Mouse (Mus musculus) liver, adult 2 months (tissue): ENCODE results near the gene Pawr.

ENCODE experiments used
- CTCF ChIP-seq: fragments of 200-500 bp; IDR thresholded peaks from 2 replicates; pipeline ENCODE4 v1.5.1; 2011; ENCODE audit warnings: low read depth, low read length, control low read depth
- POLR2A ChIP-seq: fragments of 200-500 bp; IDR thresholded peaks from 2 replicates; pipeline ENCODE4 v1.6.1; 2011; ENCODE audit warnings: low read length, control low read depth; ENCODE audit not compliant: insufficient read depth; ENCODE audit errors: extremely low read depth

GRCm38 (mm10) chr10:108452421-108452820, 120.5 kb downstream of the Pawr start:
- TF ChIP-seq CTCF (no peak), POLR2A (no peak)
